7 mouse cellular contexts compared by ENCODE assay signal in genomic region chr6:99095185-99096104, GRCm38 (mm10).
DNase-seq lines count a peak whose midpoint lies in the region; ATAC-seq and TF ChIP-seq lines count a peak whose summit lies in the region.

No protein-coding gene starts in this region.

- peaks cover 6 to 39% of the 10 kb centered on the region in 2 experiments for H3K4me1 ChIP-seq in CH12.LX (ENCODE audit: control insufficient read depth in 1 of 2, insufficient read depth in 2 of 2)
- peaks cover 1% of the 10 kb centered on the region; the same call in 1 of the 2 replicates for H3K4me1 ChIP-seq in bone marrow, adult 2 months (ENCODE audit: control insufficient read depth, insufficient read depth, low read length)
- H3K4me1 ChIP-seq in intestine, postnatal 0 days (replicated peaks; ENCODE audit: control insufficient read depth, insufficient read depth, low read length): peaks cover 14% of the 10 kb centered on the region; the same call in 1 of the 2 replicates
- H3K4me1 ChIP-seq in lung, postnatal 0 days (ENCODE audit: insufficient read depth, low read depth, low read length): peaks cover 21% of the 10 kb centered on the region

- peak; percentile 60 for DNase-seq in CH12.LX (ENCODE audit: extremely low read depth)
- peak; percentile 67 to 78 for DNase-seq in heart, adult 18-20 months
- DNase-seq in lung, postnatal 0 days (ENCODE audit: low spot score): peak; percentile 75
- DNase-seq in spleen, adult 18-20 months: peak; percentile 14 to 36
- no peak for DNase-seq in cerebellum, adult 8-10 months

- no peak for TF ChIP-seq RAD21 in CH12.LX (IDR thresholded peaks at IDR 0.05; ENCODE audit: low read depth, low read length)

- H3K9ac ChIP-seq in CH12.LX (ENCODE audit: insufficient read depth, low read depth): peak overlapping the region; percentile 89
- H3K9ac ChIP-seq in intestine, postnatal 0 days (ENCODE audit: low read depth, low read length): peak overlapping the region; percentile 43
- H3K9ac ChIP-seq in lung, postnatal 0 days (replicated peaks; ENCODE audit: low read depth): peak overlapping the region; percentile 44

- H3K9me3 ChIP-seq in CH12.LX (replicated peaks; ENCODE audit: low read length): no peaks in the 10 kb centered on the region
- H3K9me3 ChIP-seq in intestine, postnatal 0 days (ENCODE audit: control insufficient read depth): no peaks in the 10 kb centered on the region
- no peaks in the 10 kb centered on the region for H3K9me3 ChIP-seq in lung, postnatal 0 days (ENCODE audit: low read length)

- H3K36me3 ChIP-seq in CH12.LX (replicated peaks in 1 of 2; ENCODE audit: control insufficient read depth in 1 of 2, insufficient read depth in 1 of 2, low read length in 1 of 2): peaks cover 0 to 9% of the 10 kb centered on the region in 2 experiments
- H3K36me3 ChIP-seq in intestine, postnatal 0 days (ENCODE audit: control insufficient read depth, insufficient read depth): no peaks in the 10 kb centered on the region
- H3K36me3 ChIP-seq in lung, postnatal 0 days (ENCODE audit: insufficient read depth, low read length): no peaks in the 10 kb centered on the region

- dilution Hi-C loops in CH12.LX (cut with MboI; ENCODE audit: extremely low pct_ligation_motif_present, extremely low pct_unique_long_range_greater_than_20kb, low sequenced_read_pairs): no loop called here

- peaks cover 52% of the 10 kb centered on the region for H3K79me2 ChIP-seq in CH12.LX (replicated peaks; ENCODE audit: control insufficient read depth, extremely low read depth, insufficient read depth, poor library complexity, severe bottlenecking)

- TF ChIP-seq EP300 in CH12.LX (IDR thresholded peaks at IDR 0.05; ENCODE audit: low read length): no peak
- no peak; the same call in 1 of the 2 replicates for TF ChIP-seq EP300 in lung, postnatal 0 days (IDR thresholded peaks at IDR 0.05)

- peak overlapping the region; percentile 79 for H3K4me2 ChIP-seq in CH12.LX (ENCODE audit: insufficient read depth, low read depth, poor library complexity, severe bottlenecking)
- peak overlapping the region; percentile 70 for H3K4me2 ChIP-seq in intestine, postnatal 0 days (replicated peaks; ENCODE audit: low read depth)
- H3K4me2 ChIP-seq in lung, postnatal 0 days (replicated peaks; ENCODE audit: low read depth, low read length): peak overlapping the region; percentile 58

- peak; percentile 58 for ATAC-seq in intestine, postnatal 0 days
- ATAC-seq in lung, postnatal 0 days: peak; percentile 42

- TF ChIP-seq POLR2A in CH12.LX (IDR thresholded peaks at IDR 0.05; ENCODE audit: low read depth, low read length): no peak; the same call in 1 of the 2 replicates
- TF ChIP-seq POLR2A in bone marrow, adult 2 months (IDR thresholded peaks at IDR 0.05; ENCODE audit: borderline replicate concordance, control insufficient read depth, low read depth, low read length): no peak

- H3K4me3 ChIP-seq in CH12.LX (replicated peaks in 1 of 3; ENCODE audit: low read depth in 2 of 3, low read length in 2 of 3, poor library complexity in 1 of 3): peak overlapping the region; percentile 74 to 86 (median 85)
- peak overlapping the region; percentile 68 for H3K4me3 ChIP-seq in bone marrow, adult 2 months (replicated peaks; ENCODE audit: control insufficient read depth, low read depth, low read length)
- peak overlapping the region; percentile 43 for H3K4me3 ChIP-seq in intestine, postnatal 0 days (ENCODE audit: low read depth, low read length)
- H3K4me3 ChIP-seq in lung, postnatal 0 days (ENCODE audit: low read depth, low read length): peak overlapping the region; percentile 43

- H3K27me3 ChIP-seq in CH12.LX (replicated peaks): no peaks in the 10 kb centered on the region
- no peaks in the 10 kb centered on the region for H3K27me3 ChIP-seq in intestine, postnatal 0 days (replicated peaks; ENCODE audit: control insufficient read depth, insufficient read depth, low read length)
- no peaks in the 10 kb centered on the region for H3K27me3 ChIP-seq in lung, postnatal 0 days (replicated peaks; ENCODE audit: insufficient read depth, low read length)

- in situ Hi-C loops in CH12.LX (cut with MboI; ENCODE audit: low pct_ligation_motif_present, low pct_unique_long_range_greater_than_20kb, low sequenced_read_pairs): no loop called here

- H3K27ac ChIP-seq in CH12.LX (ENCODE audit: insufficient read depth, low read depth): peak overlapping the region; percentile 84
- H3K27ac ChIP-seq in bone marrow, adult 2 months (ENCODE audit: control insufficient read depth, insufficient read depth, low read depth, low read length, poor library complexity): peak overlapping the region; percentile 42
- peak overlapping the region; percentile 76 for H3K27ac ChIP-seq in intestine, postnatal 0 days (ENCODE audit: low read depth, low read length)
- peak overlapping the region; percentile 81 for H3K27ac ChIP-seq in lung, postnatal 0 days (ENCODE audit: low read length)

- TF ChIP-seq CTCF in CH12.LX (conservative IDR thresholded peaks at IDR 0.05 in 1 of 2, IDR thresholded peaks at IDR 0.05 in 1 of 2; ENCODE audit: low read depth in 2 of 2, low read length in 2 of 2): no peak
- TF ChIP-seq CTCF in bone marrow, adult 2 months (IDR thresholded peaks at IDR 0.05; ENCODE audit: control insufficient read depth, insufficient read depth, low read length): no peak
- TF ChIP-seq CTCF in intestine, postnatal 0 days (IDR thresholded peaks at IDR 0.05; ENCODE audit: low read depth): no peak
- TF ChIP-seq CTCF in lung, postnatal 0 days (IDR thresholded peaks at IDR 0.05): no peak

- WGBS in bone marrow, adult 2 months: 8% methylated on average over 18 of the region's 18 CpGs
- WGBS in intestine, postnatal 0 days: 1% methylated on average over 18 of the region's 18 CpGs
- 2% methylated on average over 18 of the region's 18 CpGs for WGBS in lung, postnatal 0 days

TF ChIP-seq in CH12.LX, 34 proteins besides CTCF, POLR2A, EP300 and RAD21:
- TF ChIP-seq UBTF (IDR thresholded peaks at IDR 0.05; ENCODE audit: low read depth, low read length) (no peak), HCFC1 (IDR thresholded peaks at IDR 0.05; ENCODE audit: low read depth, low read length) (no peak), MEF2A (IDR thresholded peaks at IDR 0.05; ENCODE audit: borderline replicate concordance, low read depth, low read length) (peak; percentile 8; the same call in 1 of the 2 replicates), ZMIZ1 (IDR thresholded peaks at IDR 0.05; ENCODE audit: low read depth, low read length) (peak; percentile 62; the same call in 1 of the 2 replicates), MYC (IDR thresholded peaks at IDR 0.05; ENCODE audit: low read depth, low read length) (no peak), CHD1 (IDR thresholded peaks at IDR 0.05; ENCODE audit: low read depth, low read length) (peak; percentile 82), KAT2A (IDR thresholded peaks at IDR 0.05; ENCODE audit: insufficient replicate concordance, low read length) (no peak), ETS1 (conservative IDR thresholded peaks at IDR 0.05; ENCODE audit: low read depth, low read length) (no peak), JUND (conservative IDR thresholded peaks at IDR 0.05; ENCODE audit: low read depth, low read length) (no peak), ZNF384 (IDR thresholded peaks at IDR 0.05; ENCODE audit: low read depth, low read length) (peak; percentile 87), NRF1 (IDR thresholded peaks at IDR 0.05; ENCODE audit: low read depth, low read length) (no peak), GABPA (IDR thresholded peaks at IDR 0.05; ENCODE audit: insufficient replicate concordance, low read depth, low read length) (no peak), MAZ (IDR thresholded peaks at IDR 0.05; ENCODE audit: low read depth, low read length) (no peak), TCF12 (IDR thresholded peaks at IDR 0.05; ENCODE audit: low read depth, low read length) (peak; percentile 13; the same call in 1 of the 2 replicates), IRF4 (IDR thresholded peaks at IDR 0.05; ENCODE audit: low read depth, low read length) (0 out of 2 replicates have a peak, but pooled peaks have one; percentile 8), TBP (conservative IDR thresholded peaks at IDR 0.05; ENCODE audit: low read depth, low read length) (peak; percentile 70), MXI1 (IDR thresholded peaks at IDR 0.05; ENCODE audit: low read depth, low read length) (peak; percentile 93), USF1 (IDR thresholded peaks at IDR 0.05; ENCODE audit: low read depth, low read length) (no peak), BHLHE40 (IDR thresholded peaks at IDR 0.05; ENCODE audit: low read depth, low read length) (peak; percentile 21; the same call in 1 of the 2 replicates), SIN3A (IDR thresholded peaks at IDR 0.05; ENCODE audit: low read length) (peak; percentile 23; the same call in 1 of the 2 replicates), MAX (IDR thresholded peaks at IDR 0.05; ENCODE audit: low read length) (peak; percentile 69; the same call in 1 of the 2 replicates), MAFK (IDR thresholded peaks at IDR 0.05; ENCODE audit: insufficient replicate concordance, low read length) (no peak), ELF1 (IDR thresholded peaks at IDR 0.05; ENCODE audit: low read depth, low read length) (0 out of 2 replicates have a peak, but pooled peaks have one; percentile 18), CHD2 (IDR thresholded peaks at IDR 0.05; ENCODE audit: low read length) (no peak), SMC3 (IDR thresholded peaks at IDR 0.05; ENCODE audit: low read depth, low read length) (no peak), JUN (IDR thresholded peaks at IDR 0.05; ENCODE audit: insufficient read depth, low read depth, low read length) (no peak)
